Mouse (Mus musculus) liver, adult 2 months (tissue): ENCODE results near the gene Stox2.

Source experiments
- CTCF ChIP-seq: fragments of 200-500 bp; IDR thresholded peaks from 2 replicates; pipeline ENCODE4 v1.5.1; 2011; ENCODE audit warnings: low read depth, low read length, control low read depth
- POLR2A ChIP-seq: fragments of 200-500 bp; IDR thresholded peaks from 2 replicates; pipeline ENCODE4 v1.6.1; 2011; ENCODE audit warnings: low read length, control low read depth; ENCODE audit not compliant: insufficient read depth; ENCODE audit errors: extremely low read depth

DNA sequence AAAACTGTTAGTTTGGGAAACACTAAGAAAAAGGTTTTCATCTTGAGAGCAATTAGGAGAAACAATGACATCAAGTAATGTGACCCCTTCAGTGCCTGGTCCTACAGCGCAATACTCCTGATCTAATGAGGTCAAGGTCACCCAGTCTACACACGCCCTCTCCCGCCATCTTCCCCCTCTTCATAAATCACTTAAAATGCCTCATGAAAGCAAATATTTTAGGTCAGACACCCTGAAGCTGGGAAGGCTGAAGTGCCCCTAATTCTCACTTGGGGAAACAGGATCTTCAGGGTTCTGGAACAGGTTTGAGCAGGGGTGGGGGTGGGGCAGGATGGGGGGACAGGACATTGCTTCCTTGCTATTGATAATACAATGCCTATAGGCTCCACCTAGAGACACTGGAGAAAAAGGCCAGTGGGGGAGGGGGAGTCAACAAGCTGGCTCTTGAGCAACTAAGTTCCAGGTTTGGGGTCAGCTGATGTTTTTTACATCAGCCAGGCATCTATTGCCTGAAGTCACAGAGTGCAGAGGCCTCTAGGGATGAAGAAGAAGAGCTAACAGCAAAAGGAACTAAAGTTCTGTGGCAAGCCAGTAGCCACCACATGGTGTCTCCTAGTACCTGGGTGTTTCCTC is 107.4 kb downstream of the Stox2 start:
- no peak for TF ChIP-seq CTCF
- no peak for TF ChIP-seq POLR2A
